Mouse (Mus musculus) forebrain, postnatal 0 days (tissue): Measurements from ENCODE around the gene S100a7a. TPM values are rescaled to one million over a fixed set of nuclear protein-coding genes. Genes with fewer than 3 reads are reported as not detected.

Experiments
- ATAC-seq: fragments of 200-750 bp; cut with Nextera tagmentation; 2 replicates; pipeline ENCODE4 v1.8.0; 2017; ENCODE audit warnings: mild to moderate bottlenecking, moderate library complexity
- DNase-seq: peaks from one replicate; pipeline ENCODE4 v3.0.0-alpha.2; 2015
- H3K27ac ChIP-seq: fragments of 300-500 bp; sonication (generic); 2 replicates; pipeline ENCODE4 v1.5.1; 2014; ENCODE audit warnings: low read depth, mild to moderate bottlenecking, antibody characterized with exemption, low read length, moderate library complexity, mixed read lengths
- H3K27me3 ChIP-seq: fragments of 300-500 bp; sonication (generic); 2 replicates; pipeline ENCODE4 v1.6.1; 2014; ENCODE audit warnings: mild to moderate bottlenecking, low read length, mixed read lengths; ENCODE audit not compliant: insufficient read depth
- H3K36me3 ChIP-seq: fragments of 300-500 bp; sonication (generic); 2 replicates; pipeline ENCODE4 v1.6.1; 2014; ENCODE audit warnings: mild to moderate bottlenecking, moderate library complexity; ENCODE audit not compliant: insufficient read depth
- H3K4me1 ChIP-seq: fragments of 300-500 bp; sonication (generic); 2 replicates; pipeline ENCODE4 v1.6.1; 2014; ENCODE audit warnings: antibody characterized with exemption; ENCODE audit not compliant: insufficient read depth
- H3K4me2 ChIP-seq: fragments of 300-500 bp; sonication (generic); 2 replicates; pipeline ENCODE4 v1.6.1; 2014; ENCODE audit warnings: low read depth, mild to moderate bottlenecking, moderate library complexity
- H3K4me3 ChIP-seq: fragments of 300-500 bp; sonication (generic); 2 replicates; pipeline ENCODE4 v1.5.1; 2014; ENCODE audit warnings: low read depth, low read length, mixed read lengths
- H3K9ac ChIP-seq: fragments of 300-500 bp; sonication (generic); 2 replicates; pipeline ENCODE4 v1.6.1; 2014; ENCODE audit warnings: mild to moderate bottlenecking
- H3K9me3 ChIP-seq: fragments of 300-500 bp; sonication (generic); 2 replicates; pipeline ENCODE4 v1.6.1; 2016; ENCODE audit warnings: low read length
- CTCF ChIP-seq: sonication (generic); IDR thresholded peaks from 2 replicates; pipeline ENCODE4 v1.5.1; 2016; ENCODE audit warnings: antibody characterized with exemption, control low read depth, low read depth
- WGBS: fragments of 180-500 bp; shearing (Covaris S2); extraction: QIAGEN DNeasy Blood & Tissue Kit; methylation state at CpG from one replicate; pipeline ENCODE4 v1.1.7; 2014; 5-methylcytosine and 5-hydroxymethylcytosine counted together
- polyA plus RNA-seq: library from polyadenylated mRNA; unstranded; fragments of >200 nt; fragmentation: Nextera tagmentation; extraction: Ambion mirVana; gene quantifications from 2 replicates; pipeline ENCODE4 v1.2.1, GENCODE M21; 2015
- total RNA-seq: library from RNA; depleted of rRNA; stranded (reverse); fragments of >200 nt; gene quantifications from 2 replicates; pipeline ENCODE4 v1.2.3, GENCODE M21; 2014; rRNA removed

The S100a7a gene
- total and polyA plus RNA-seq, 2 experiments from 2014 or later: 0.19 TPM; not detected in 1

GRCm38 (mm10) chr3:90668846-90669245 is 15.0 kb downstream of the S100a7a start, which contains the start of gene S100a8:
S100a8 (plus strand) TSS chr3:90668978.
- Histone ChIP-seq H3K9ac (no peak within 1 kb of the TSS), H3K27me3 (no peaks in the 10 kb centered on the region), H3K27ac (no peak within 1 kb of the TSS), H3K4me1 (no peaks in the 10 kb centered on the region), H3K36me3 (no peaks in the 10 kb centered on the region), H3K9me3 (no peaks in the 10 kb centered on the region), H3K4me3 (no peak within 1 kb of the TSS), H3K4me2 (no peak within 1 kb of the TSS)
- WGBS: 46% methylated on average over 8 of the region's 8 CpGs
- DNase-seq: no peak
- no peak for ATAC-seq
- no peak for TF ChIP-seq CTCF

- H3K9me3 ChIP-seq: no peaks in the 10 kb centered on the region
- no peak for DNase-seq
- H3K36me3 ChIP-seq: no peaks in the 10 kb centered on the region
- no peaks in the 10 kb centered on the region for H3K4me1 ChIP-seq
- H3K27me3 ChIP-seq: no peaks in the 10 kb centered on the region
- no peak overlapping the region for H3K27ac ChIP-seq
- no peak for TF ChIP-seq CTCF
- H3K4me3 ChIP-seq: no peak overlapping the region
- no peak for ATAC-seq
- H3K9ac ChIP-seq: no peak overlapping the region
- whole genome bisulfite sequencing: 68% methylated on average over 3 of the region's 3 CpGs
- no peak overlapping the region for H3K4me2 ChIP-seq
Measured at GRCm38 (mm10) chr3:90678656-90679055, 24.8 kb downstream of the S100a7a start.

- no peaks in the 10 kb centered on the region for H3K9me3 ChIP-seq
- H3K27me3 ChIP-seq: no peaks in the 10 kb centered on the region
- ATAC-seq (no peak), DNase-seq (no peak)
- H3K4me1 ChIP-seq: no peaks in the 10 kb centered on the region
- H3K36me3 ChIP-seq: no peaks in the 10 kb centered on the region
- TF ChIP-seq CTCF: no peak
- H3K27ac ChIP-seq: no peak overlapping the region
- H3K9ac ChIP-seq: no peak overlapping the region
- no peak overlapping the region for H3K4me3 ChIP-seq
- WGBS: 87% methylated on average over 3 of the region's 3 CpGs
- H3K4me2 ChIP-seq: no peak overlapping the region
Measured at GRCm38 (mm10) chr3:90683929-90684328, 30.1 kb downstream of the S100a7a start.

- Histone ChIP-seq H3K9me3 (no peaks in the 10 kb centered on the region), H3K27ac (no peak overlapping the region), H3K4me1 (no peaks in the 10 kb centered on the region), H3K36me3 (no peaks in the 10 kb centered on the region), H3K4me2 (no peak overlapping the region), H3K9ac (no peak overlapping the region), H3K27me3 (no peaks in the 10 kb centered on the region), H3K4me3 (no peak overlapping the region)
- TF ChIP-seq CTCF: no peak
- WGBS: 88% methylated on average over 2 of the region's 2 CpGs
- DNase-seq (no peak), ATAC-seq (no peak)
Measured at GRCm38 (mm10) chr3:90686835-90687234, 33.0 kb downstream of the S100a7a start.

GRCm38 (mm10) chr3:90693496-90693895 is 39.7 kb downstream of the S100a7a start:
- DNase-seq (no peak), ATAC-seq (no peak)
- Histone ChIP-seq H3K27me3 (no peaks in the 10 kb centered on the region), H3K4me1 (no peaks in the 10 kb centered on the region), H3K9ac (no peak overlapping the region), H3K36me3 (no peaks in the 10 kb centered on the region), H3K4me3 (no peak overlapping the region), H3K4me2 (no peak overlapping the region), H3K9me3 (no peaks in the 10 kb centered on the region), H3K27ac (no peak overlapping the region)
- 80% methylated on average over 2 of the region's 2 CpGs for WGBS
- TF ChIP-seq CTCF: no peak

GRCm38 (mm10) chr3:90695613-90696012 is 41.8 kb downstream of the S100a7a start, which contains the start of gene S100a9:
S100a9 (minus strand) TSS chr3:90695721.
- no peaks in the 10 kb centered on the region for H3K36me3 ChIP-seq
- H3K27ac ChIP-seq: no peak within 1 kb of the TSS
- no peaks in the 10 kb centered on the region for H3K9me3 ChIP-seq
- WGBS: 75% methylated on average over 3 of the region's 3 CpGs
- H3K4me2 ChIP-seq: no peak within 1 kb of the TSS
- TF ChIP-seq CTCF: no peak
- H3K4me1 ChIP-seq: no peaks in the 10 kb centered on the region
- H3K27me3 ChIP-seq: no peaks in the 10 kb centered on the region
- DNase-seq (no peak), ATAC-seq (no peak)
- no peak within 1 kb of the TSS for H3K9ac ChIP-seq
- no peak within 1 kb of the TSS for H3K4me3 ChIP-seq

GRCm38 (mm10) chr3:90702244-90702643 is 48.4 kb downstream of the S100a7a start:
- no peak for TF ChIP-seq CTCF
- Histone ChIP-seq H3K9me3 (no peaks in the 10 kb centered on the region), H3K4me1 (no peaks in the 10 kb centered on the region), H3K4me3 (no peak overlapping the region), H3K36me3 (no peaks in the 10 kb centered on the region), H3K27me3 (no peaks in the 10 kb centered on the region), H3K4me2 (no peak overlapping the region), H3K9ac (no peak overlapping the region), H3K27ac (no peak overlapping the region)
- DNase-seq: no peak
- ATAC-seq: no peak
- 88% methylated on average over 2 of the region's 2 CpGs for WGBS

Other genes starting within 250 kb of the S100a7a start
- gene Ints3, start 220.4 kb upstream of the S100a7a start, total RNA-seq: 49.7 and 51.5 TPM in 2 replicates
- gene Ints3, start 220.4 kb upstream of the S100a7a start, polyA plus RNA-seq: 16.0 and 20.6 TPM in 2 replicates
- gene Npr1, start 188.2 kb upstream of the S100a7a start, total RNA-seq: 2.7 and 6.9 TPM in 2 replicates
- 1.7 and 2.1 TPM in 2 replicates for gene Npr1, start 188.2 kb upstream of the S100a7a start, polyA plus RNA-seq
- 199 and 239 TPM in 2 replicates for gene Ilf2, start 177.9 kb upstream of the S100a7a start, total RNA-seq
- gene Ilf2, start 177.9 kb upstream of the S100a7a start, polyA plus RNA-seq: 170 and 191 TPM in 2 replicates
- 41.4 and 48.2 TPM in 2 replicates for gene Snapin, start 163.0 kb upstream of the S100a7a start, total RNA-seq
- gene Snapin, start 163.0 kb upstream of the S100a7a start, polyA plus RNA-seq: 79.1 and 80.4 TPM in 2 replicates
- 272 and 302 TPM in 2 replicates for gene Chtop, start 144.5 kb upstream of the S100a7a start, total RNA-seq
- gene Chtop, start 144.5 kb upstream of the S100a7a start, polyA plus RNA-seq: 179 and 186 TPM in 2 replicates
- 16.1 and 33.6 TPM in 2 replicates for gene S100a1, start 139.6 kb upstream of the S100a7a start, total RNA-seq
- 47.0 and 52.8 TPM in 2 replicates for gene S100a1, start 139.6 kb upstream of the S100a7a start, polyA plus RNA-seq
- 8.4 and 11.2 TPM in 2 replicates for gene S100a13, start 139.6 kb upstream of the S100a7a start, total RNA-seq
- gene S100a13, start 139.6 kb upstream of the S100a7a start, polyA plus RNA-seq: 16.1 and 20.5 TPM in 2 replicates
- gene S100a14, start 127.2 kb upstream of the S100a7a start, total RNA-seq: 0.08 TPM in 1 of 2 replicates, not detected in the other
- not detected in 2 replicates for gene S100a14, start 127.2 kb upstream of the S100a7a start, polyA plus RNA-seq
- gene S100a16, start 116.8 kb upstream of the S100a7a start, total RNA-seq: 39.4 and 48.7 TPM in 2 replicates
- gene S100a16, start 116.8 kb upstream of the S100a7a start, polyA plus RNA-seq: 74.4 and 78.6 TPM in 2 replicates
- 0.10 and 0.23 TPM in 2 replicates for gene S100a3, start 93.4 kb upstream of the S100a7a start, total RNA-seq
- 0.51 and 0.52 TPM in 2 replicates for gene S100a3, start 93.4 kb upstream of the S100a7a start, polyA plus RNA-seq
- gene S100a2, start 63.8 kb upstream of the S100a7a start, total RNA-seq: not detected in 2 replicates
- gene S100a2, start 63.8 kb upstream of the S100a7a start, polyA plus RNA-seq: not detected in 2 replicates
- not detected in 2 replicates for gene Gm42674, start 52.1 kb upstream of the S100a7a start, total RNA-seq
- gene Gm42674, start 52.1 kb upstream of the S100a7a start, polyA plus RNA-seq: not detected in 2 replicates
- 2.8 and 5.9 TPM in 2 replicates for gene S100a4, start 50.2 kb upstream of the S100a7a start, total RNA-seq
- 2.1 and 2.4 TPM in 2 replicates for gene S100a4, start 50.2 kb upstream of the S100a7a start, polyA plus RNA-seq
- gene S100a5, start 45.5 kb upstream of the S100a7a start, total RNA-seq: not detected in 2 replicates
- gene S100a5, start 45.5 kb upstream of the S100a7a start, polyA plus RNA-seq: 0.79 TPM in 1 of 2 replicates, not detected in the other
- 17.9 and 18.1 TPM in 2 replicates for gene S100a6, start 41.1 kb upstream of the S100a7a start, total RNA-seq
- 34.9 and 40.7 TPM in 2 replicates for gene S100a6, start 41.1 kb upstream of the S100a7a start, polyA plus RNA-seq
- gene S100a8, start 15.0 kb downstream of the S100a7a start, total RNA-seq: 6.7 and 15.1 TPM in 2 replicates
- gene S100a8, start 15.0 kb downstream of the S100a7a start, polyA plus RNA-seq: 4.3 and 13.9 TPM in 2 replicates
- gene S100a9, start 41.7 kb downstream of the S100a7a start, total RNA-seq: 0.90 and 5.3 TPM in 2 replicates
- 3.6 and 11.5 TPM in 2 replicates for gene S100a9, start 41.7 kb downstream of the S100a7a start, polyA plus RNA-seq
- not detected in 2 replicates for gene Pglyrp4, start 72.9 kb downstream of the S100a7a start, total RNA-seq
- not detected in 2 replicates for gene Pglyrp4, start 72.9 kb downstream of the S100a7a start, polyA plus RNA-seq
- gene Gm5849, start 123.9 kb downstream of the S100a7a start, total RNA-seq: not detected in 2 replicates
- not detected in 2 replicates for gene Gm5849, start 123.9 kb downstream of the S100a7a start, polyA plus RNA-seq